Mouse (Mus musculus) spleen, adult 2 months (tissue): ENCODE results near the gene Trp63. TPM values are rescaled to one million over a fixed set of nuclear protein-coding genes. Genes with fewer than 3 reads are reported as not detected.
"Not testable (repeated sequence)": the region's sequence is repeated elsewhere in the genome, so short reads cannot be mapped to it uniquely, and the experiment has no call there.

Source experiments
- DNase-seq, 2 experiments: peaks; one replicate each; pipeline versions ENCODE4 v3.0.0 to v3.0.0-alpha.2; 2012 to 2021; ENCODE audit warnings: low spot score in 2 of 2, low read depth in 1 of 2
- H3K27ac ChIP-seq: fragments of 200-500 bp; 2 replicates; pipeline ENCODE4 v1.5.1; 2012; ENCODE audit warnings: low read length, inconsistent platforms; ENCODE audit not compliant: insufficient read depth
- H3K27me3 ChIP-seq: fragments of 200-500 bp; 2 replicates; pipeline ENCODE4 v1.6.1; 2012; ENCODE audit warnings: mild to moderate bottlenecking, moderate library complexity, low read length, inconsistent platforms; ENCODE audit not compliant: control insufficient read depth, insufficient read depth
- H3K36me3 ChIP-seq: fragments of 200-500 bp; 2 replicates; pipeline ENCODE4 v1.6.1; 2012; ENCODE audit warnings: mild to moderate bottlenecking, low read length, inconsistent platforms; ENCODE audit not compliant: control insufficient read depth, insufficient read depth
- H3K4me1 ChIP-seq: fragments of 200-500 bp; 2 replicates; pipeline ENCODE4 v1.6.1; 2011; ENCODE audit warnings: inconsistent platforms; ENCODE audit not compliant: control insufficient read depth, insufficient read depth, insufficient read length
- H3K4me3 ChIP-seq: fragments of 200-500 bp; 2 replicates; pipeline ENCODE4 v1.5.1; 2011; ENCODE audit warnings: mild to moderate bottlenecking, inconsistent platforms; ENCODE audit not compliant: insufficient read depth, insufficient read length; ENCODE audit errors: extremely low read depth
- CTCF ChIP-seq: fragments of 200-500 bp; IDR thresholded peaks from 2 replicates; pipeline ENCODE4 v1.5.1; 2011; ENCODE audit warnings: mild to moderate bottlenecking, inconsistent platforms; ENCODE audit not compliant: insufficient read depth, insufficient read length, insufficient replicate concordance; ENCODE audit errors: extremely low read depth
- POLR2A ChIP-seq: fragments of 200-500 bp; IDR thresholded peaks from 2 replicates; pipeline ENCODE4 v1.6.1; 2011; ENCODE audit warnings: low read depth, low read length, inconsistent platforms
- WGBS: fragments of 180-500 bp; shearing (Covaris S2); methylation state at CpG from one replicate; pipeline ENCODE4 v1.1.7; 2018; 5-methylcytosine and 5-hydroxymethylcytosine counted together
- polyA plus RNA-seq: library from polyadenylated mRNA; depleted of rRNA; stranded (reverse); fragments of >200 nt; gene quantifications from 2 replicates; pipeline ENCODE4 v1.2.3, GENCODE M21; 2012; rRNA removed

The Trp63 gene
- 0.15 and 0.28 TPM in 2 replicates for polyA plus RNA-seq

DNA sequence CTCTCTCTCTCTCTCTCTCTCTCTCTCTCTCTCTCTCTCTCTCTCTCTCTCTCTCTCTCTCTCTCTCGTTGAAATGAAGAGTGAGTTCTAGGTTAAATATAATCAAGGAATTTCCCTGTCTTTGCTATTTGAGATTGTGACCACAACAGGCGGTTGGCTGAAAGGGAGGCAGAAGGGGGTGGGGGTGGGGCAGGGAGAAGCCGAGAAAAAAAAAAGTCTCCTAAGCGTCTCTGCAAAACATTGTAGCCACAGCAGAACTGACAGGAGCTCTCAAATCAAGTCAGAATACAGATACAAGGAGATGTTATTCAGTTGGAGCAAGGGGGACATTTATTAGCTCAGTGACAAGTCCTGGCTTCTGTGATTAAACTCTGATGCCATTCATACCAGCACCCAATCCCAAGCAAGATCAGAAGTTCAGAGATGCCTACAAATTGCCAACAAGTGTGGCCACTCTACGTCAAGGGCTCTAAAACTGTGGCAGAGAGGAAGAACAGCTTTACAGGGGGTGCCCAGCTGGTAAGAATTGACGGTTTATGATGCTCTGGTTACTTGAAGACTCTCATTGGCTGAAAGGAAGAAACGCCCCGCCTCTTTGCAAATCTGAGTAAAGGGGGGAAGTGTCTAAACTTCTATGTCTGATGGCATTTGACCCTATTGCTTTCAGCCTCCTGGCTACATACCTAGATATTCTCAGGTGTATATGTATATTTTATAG lies at the start of gene Trp63:
Gene Trp63 (plus strand): TSS at position 233 of the 718 bp plus-strand sequence.
- Histone ChIP-seq H3K27ac (no peak within 1 kb of the TSS), H3K36me3 (no peaks in the 10 kb centered on the region), H3K4me1 (no peaks in the 10 kb centered on the region), H3K27me3 (no peaks in the 10 kb centered on the region), H3K4me3 (no peak within 1 kb of the TSS)
- TF ChIP-seq CTCF (no peak), POLR2A (no peak)
- 44% methylated on average over 8 of the region's 8 CpGs for WGBS
- no peak for DNase-seq

DNA sequence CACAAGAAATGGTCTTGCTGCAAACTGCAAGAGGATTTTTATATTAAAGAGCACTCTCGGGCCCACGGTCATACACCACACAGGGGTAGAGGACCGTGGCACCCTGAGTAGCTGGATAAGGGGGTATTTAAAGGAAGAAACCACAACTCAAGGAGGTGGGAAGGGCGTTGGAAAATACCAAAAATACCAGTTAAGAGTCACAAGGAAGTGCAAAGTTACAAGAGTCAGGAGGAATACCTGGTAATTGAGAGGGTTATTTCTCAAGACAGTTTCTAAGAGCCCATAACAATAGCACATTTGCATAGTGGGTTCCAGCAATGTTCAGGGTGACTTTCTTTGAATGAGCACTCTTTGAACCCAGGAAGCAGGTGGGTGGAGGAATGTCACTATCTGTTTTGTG lies 38.8 kb upstream of the Trp63 start:
- H3K4me3 ChIP-seq, H3K27ac ChIP-seq, H3K27me3 ChIP-seq, DNase-seq, H3K36me3 ChIP-seq, H3K4me1 ChIP-seq: not testable (repeated sequence)
- WGBS = 81% methylated on average over 4 of the region's 4 CpGs

DNA sequence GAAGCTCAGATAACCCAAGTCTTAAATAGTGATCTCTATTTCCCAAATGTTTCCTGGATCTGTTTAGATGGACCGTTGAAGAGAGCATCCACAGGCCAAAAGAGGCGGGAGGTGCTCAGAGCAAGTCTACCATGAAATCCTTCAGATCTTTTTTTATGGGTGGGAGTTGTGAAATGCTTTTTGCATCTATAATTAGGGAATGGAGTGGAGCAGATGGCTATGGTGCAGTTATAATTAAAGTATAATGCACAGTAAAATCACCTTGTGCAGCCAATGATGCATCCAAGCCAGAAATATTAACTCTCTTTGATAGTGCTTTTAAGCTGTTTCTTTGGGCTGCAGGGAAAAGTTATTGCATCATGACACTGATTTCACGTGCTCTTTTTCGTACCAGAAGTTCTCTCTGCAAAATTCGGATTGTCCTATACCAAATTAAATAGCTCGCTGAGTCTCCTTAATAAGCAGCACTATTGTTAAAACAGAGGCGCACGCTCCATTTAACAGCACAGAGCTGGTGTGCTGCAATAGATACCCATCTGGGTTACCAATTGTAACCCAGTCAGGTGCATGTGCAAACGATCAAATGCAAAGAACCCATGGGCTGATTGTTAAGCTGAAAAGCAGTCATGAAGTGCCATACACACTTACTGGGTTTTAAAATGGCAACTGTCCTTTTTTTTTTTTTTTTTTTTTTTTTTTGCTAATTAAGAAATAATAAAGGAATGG lies 22.9 kb upstream of the Trp63 start:
- TF ChIP-seq POLR2A (no peak), CTCF (no peak)
- no peaks in the 10 kb centered on the region for H3K36me3 ChIP-seq
- 92% methylated on average over 9 of the region's 9 CpGs for WGBS
- no peaks in the 10 kb centered on the region for H3K4me1 ChIP-seq
- H3K4me3 ChIP-seq = no peak overlapping the region
- H3K27me3 ChIP-seq = no peaks in the 10 kb centered on the region
- H3K27ac ChIP-seq = no peak overlapping the region
- DNase-seq = no peak

DNA sequence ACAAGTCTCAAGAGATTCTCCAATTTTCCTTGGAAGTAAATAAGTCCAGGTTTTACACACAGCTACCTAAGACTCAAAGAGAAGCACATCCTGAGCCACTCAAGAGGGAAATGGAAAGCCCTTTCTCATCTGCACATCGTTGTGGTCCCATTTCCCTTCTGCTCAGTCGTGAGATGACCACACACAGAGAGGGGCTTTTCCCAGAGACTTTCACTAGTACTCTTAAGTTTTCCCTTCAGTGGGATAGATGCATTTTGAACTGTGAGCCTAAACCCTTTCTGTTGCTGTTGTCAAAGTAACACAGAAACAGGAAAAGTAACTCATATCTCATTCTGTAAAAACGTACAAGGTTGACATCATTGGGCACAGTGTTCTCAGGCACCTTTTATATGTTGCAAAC lies 20.4 kb upstream of the Trp63 start:
- DNase-seq = no peak
- no peak for TF ChIP-seq CTCF
- TF ChIP-seq POLR2A = no peak

DNA sequence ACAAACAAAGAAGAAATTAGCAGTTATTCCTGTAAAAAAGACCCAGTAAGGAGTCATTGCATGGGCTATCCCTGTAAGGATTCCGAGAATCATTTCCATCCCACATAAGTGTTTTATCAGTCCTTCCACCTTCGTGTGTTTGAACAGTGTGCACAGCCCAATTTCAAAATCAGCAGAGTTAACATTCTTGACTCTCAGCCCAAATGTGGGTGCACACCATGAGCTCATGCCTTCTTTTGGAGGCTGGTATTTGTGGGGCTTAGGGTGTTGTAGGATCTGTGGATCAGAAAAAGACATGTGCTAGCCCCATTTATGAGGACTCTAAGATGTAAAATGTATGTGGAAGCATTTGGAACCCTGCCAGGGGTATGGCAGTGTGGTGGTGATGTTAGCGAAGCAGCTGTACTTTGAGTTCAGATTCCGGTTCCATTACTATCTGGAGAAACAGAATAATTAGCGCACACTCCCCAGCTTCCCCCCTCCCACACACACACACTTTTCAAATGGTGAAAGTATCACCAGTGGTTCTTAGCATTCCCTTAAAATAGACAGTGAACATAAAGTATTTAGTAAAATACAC lies 9.6 kb upstream of the Trp63 start:
- Histone ChIP-seq H3K27ac (no peak overlapping the region), H3K4me1 (no peaks in the 10 kb centered on the region), H3K4me3 (no peak overlapping the region), H3K36me3 (no peaks in the 10 kb centered on the region), H3K27me3 (no peaks in the 10 kb centered on the region)
- TF ChIP-seq CTCF = no peak
- DNase-seq = no peak
- WGBS = 83% methylated on average over 5 of the region's 5 CpGs

More for the DNA sequence above, 20.4 kb upstream of the Trp63 start:
- no peaks in the 10 kb centered on the region for H3K27me3 ChIP-seq
- H3K27ac ChIP-seq = no peak overlapping the region
- H3K36me3 ChIP-seq = no peaks in the 10 kb centered on the region
- H3K4me3 ChIP-seq = no peak overlapping the region
- WGBS = 54% methylated on average over 3 of the region's 3 CpGs
- H3K4me1 ChIP-seq = no peaks in the 10 kb centered on the region

DNA sequence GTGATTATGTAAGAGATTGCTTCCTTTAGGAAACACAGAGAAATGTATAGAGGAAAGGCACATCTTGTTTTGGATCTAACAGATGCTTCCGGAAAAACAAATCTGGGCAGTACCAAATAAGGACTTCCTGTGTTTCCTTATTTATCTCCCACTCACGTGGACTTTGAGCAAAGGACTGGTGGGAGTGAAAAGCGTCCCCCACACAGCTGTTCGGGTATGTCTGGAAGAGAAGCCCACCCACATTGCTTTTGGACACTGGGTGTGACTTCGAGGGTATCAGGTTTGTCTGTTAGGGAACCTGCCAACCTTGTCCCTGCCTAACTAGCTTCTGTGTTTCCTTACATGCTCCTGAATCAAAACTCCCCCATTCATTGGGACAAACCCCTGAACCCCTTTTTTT lies 3.2 kb upstream of the Trp63 start:
- no peaks in the 10 kb centered on the region for H3K36me3 ChIP-seq
- DNase-seq = no peak
- H3K4me3 ChIP-seq = no peak overlapping the region
- H3K4me1 ChIP-seq = no peaks in the 10 kb centered on the region
- TF ChIP-seq POLR2A = no peak
- no peak for TF ChIP-seq CTCF
- H3K27me3 ChIP-seq = no peaks in the 10 kb centered on the region
- 69% methylated on average over 5 of the region's 5 CpGs for WGBS
- no peak overlapping the region for H3K27ac ChIP-seq

DNA sequence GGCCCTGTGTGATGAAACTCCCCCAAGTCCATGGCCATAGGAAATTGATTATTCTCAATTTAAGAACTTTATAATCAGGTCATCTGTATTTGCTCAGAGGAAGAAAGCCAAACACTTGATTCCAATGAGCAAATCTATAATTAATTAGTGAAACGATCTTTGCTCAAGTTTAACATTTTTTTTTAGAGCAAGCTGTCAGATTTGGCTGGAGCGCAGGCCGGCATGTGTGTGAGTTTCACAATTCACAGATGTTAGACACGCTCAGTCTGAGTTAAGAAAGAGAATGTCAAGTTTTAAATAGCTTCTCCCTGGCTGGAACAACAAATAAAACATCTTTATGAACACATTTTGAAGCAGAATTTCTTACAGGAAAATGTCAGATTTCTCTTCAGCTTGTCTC lies 1.0 kb upstream of the Trp63 start:
- DNase-seq = no peak
- Histone ChIP-seq H3K36me3 (no peaks in the 10 kb centered on the region), H3K27ac (no peak overlapping the region), H3K27me3 (no peaks in the 10 kb centered on the region), H3K4me1 (no peaks in the 10 kb centered on the region), H3K4me3 (no peak overlapping the region)
- TF ChIP-seq CTCF (no peak), POLR2A (no peak)
- whole genome bisulfite sequencing = 86% methylated on average over 4 of the region's 4 CpGs
